ENCODE assay signal across 33 mouse cellular contexts in the genomic region with DNA sequence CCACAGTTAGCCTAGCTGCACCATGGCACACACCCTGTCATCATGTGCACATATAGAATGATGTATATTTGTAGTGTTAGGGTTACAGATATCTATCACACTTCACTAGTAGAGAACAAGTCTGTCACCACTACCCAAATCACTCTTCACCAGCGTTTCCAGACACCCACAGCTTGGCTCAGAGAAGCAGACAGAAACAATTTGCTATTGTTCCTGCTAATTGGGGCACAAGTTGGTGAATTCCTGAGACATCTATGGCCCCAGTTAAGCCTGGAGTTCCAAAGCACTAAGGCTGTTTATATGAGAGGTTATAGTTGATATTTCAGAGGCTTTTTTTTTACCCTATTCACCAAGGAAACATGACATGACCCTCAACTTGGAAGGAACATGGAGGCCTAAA. TPM values are rescaled to one million over a fixed set of nuclear protein-coding genes. Genes with fewer than 3 reads are reported as not detected.
"Had no signal": no experiment of that assay in that cellular context is flagged by ENCODE, and none has a peak within 500 bp of the region (broad histone marks: within the 10 kb centered on the region; RNA-seq: fewer than 3 reads in every experiment).

No protein-coding gene starts in this region.

- ATAC-seq: liver, postnatal 0 days; lung, postnatal 0 days; midbrain, embryonic 13.5 days had no signal

- H3K4me1 ChIP-seq: limb, embryonic 13.5 days; limb, embryonic 15.5 days; liver, embryonic 13.5 days; liver, embryonic 15.5 days; lung, embryonic 15.5 days; midbrain, embryonic 12.5 days; midbrain, embryonic 13.5 days; midbrain, embryonic 15.5 days had no signal

- H3K4me3 ChIP-seq: left cerebral cortex, adult 2 months; limb, embryonic 10.5 days; limb, embryonic 12.5 days; limb, embryonic 13.5 days; limb, embryonic 15.5 days; liver, embryonic 13.5 days; liver, embryonic 15.5 days; lung, embryonic 15.5 days; megakaryocyte, embryonic 14.5 days; midbrain, embryonic 10.5 days; midbrain, embryonic 12.5 days; midbrain, embryonic 13.5 days; midbrain, embryonic 15.5 days; myocyte had no signal

- H3K9me3 ChIP-seq: limb, embryonic 10.5 days; limb, embryonic 12.5 days; limb, embryonic 13.5 days; limb, embryonic 15.5 days; liver, embryonic 13.5 days; liver, embryonic 15.5 days; lung, embryonic 15.5 days; megakaryocyte, embryonic 14.5 days; midbrain, embryonic 10.5 days; midbrain, embryonic 12.5 days; midbrain, embryonic 13.5 days; midbrain, embryonic 15.5 days had no signal

- H3K9ac ChIP-seq: limb, embryonic 12.5 days; limb, embryonic 13.5 days; limb, embryonic 15.5 days; liver, embryonic 13.5 days; liver, embryonic 14.5 days; liver, embryonic 15.5 days; liver, postnatal 0 days; lung, embryonic 14.5 days; lung, embryonic 15.5 days; midbrain, embryonic 12.5 days; midbrain, embryonic 13.5 days; midbrain, embryonic 15.5 days had no signal

- H3K36me3 ChIP-seq: lung, embryonic 15.5 days; midbrain, embryonic 10.5 days; midbrain, embryonic 12.5 days; midbrain, embryonic 15.5 days had no signal

- DNase-seq: left cerebral cortex, postnatal 4 days; liver; liver, embryonic 13.5 days; liver, postnatal 0 days; lung, adult 18-20 months; lung, adult 2 months; lung, embryonic 14.5 days; lung, postnatal 10 days; lung, postnatal 14 days; lung, postnatal 36 days; lung, postnatal 4 days; midbrain, embryonic 14.5 days had no signal

- H3K27ac ChIP-seq: left cerebral cortex, adult 2 months; limb, embryonic 10.5 days; limb, embryonic 12.5 days; limb, embryonic 13.5 days; limb, embryonic 15.5 days; liver, embryonic 13.5 days; liver, embryonic 14.5 days; liver, embryonic 15.5 days; lung, embryonic 15.5 days; macrophage; midbrain, embryonic 10.5 days; midbrain, embryonic 12.5 days; midbrain, embryonic 13.5 days; midbrain, embryonic 15.5 days had no signal

- H3K27me3 ChIP-seq: limb, embryonic 12.5 days; limb, embryonic 13.5 days; limb, embryonic 15.5 days; liver, embryonic 13.5 days; liver, embryonic 15.5 days; lung, embryonic 15.5 days; midbrain, embryonic 12.5 days; midbrain, embryonic 13.5 days; midbrain, embryonic 15.5 days had no signal

- H3K4me2 ChIP-seq: limb, embryonic 12.5 days; limb, embryonic 13.5 days; limb, embryonic 15.5 days; liver, embryonic 11.5 days; liver, embryonic 13.5 days; liver, embryonic 15.5 days; lung, embryonic 14.5 days; lung, embryonic 15.5 days; midbrain, embryonic 11.5 days; midbrain, embryonic 12.5 days; midbrain, embryonic 13.5 days; midbrain, embryonic 15.5 days had no signal

RNA-seq across cellular contexts. Expression of a gene that starts 17.0 kb away (rescaled TPM):
- total RNA-seq: liver, adult 2 months; megakaryocyte-erythroid progenitor cell, adult 5-6 weeks had no signal
- polyA plus RNA-seq: limb, embryonic 11.5 days; liver, adult 2 months; liver, embryonic 15.5 days; macrophage; myocyte had no signal
